Mouse (Mus musculus) T-helper 17 cell (primary cell): ENCODE data around the gene Tob1.

ENCODE experiments used
- in situ Hi-C, 2 experiments: fragments of 300-600 bp; cut with MboI, MseI; formaldehyde crosslinking; loops; 1 replicate in 1 of 2; 2 replicates in 1 of 2; pipeline ENCODE4 v1.15.1; 2025; ENCODE audit warnings: high pct_unique_total_duplicates in 2 of 2

The Tob1 gene

DNA sequence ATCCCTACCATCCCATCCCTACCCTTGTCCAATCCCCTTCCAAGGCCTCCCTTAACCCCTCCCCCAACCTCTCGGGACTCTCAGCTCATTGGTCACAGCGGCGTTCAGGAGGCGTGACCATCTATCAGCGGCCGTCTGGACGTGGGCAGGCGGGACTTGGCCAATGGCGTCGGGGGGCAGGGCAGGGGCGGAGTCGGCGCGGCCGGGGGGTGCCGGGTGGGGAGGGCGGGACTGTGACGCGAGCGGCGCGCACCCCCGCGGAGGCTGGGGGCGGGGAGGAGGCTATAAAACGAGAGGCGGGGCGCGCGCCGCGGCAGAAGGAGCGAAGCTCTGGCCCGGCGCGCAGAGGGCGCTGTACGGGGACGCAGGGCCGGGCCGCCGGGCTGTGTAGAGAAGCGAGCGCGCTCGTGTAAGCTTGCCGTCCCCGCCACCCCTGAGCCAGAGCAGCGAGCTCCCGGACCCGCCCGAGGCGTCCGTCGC lies at the start of gene Tob1:
Gene Tob1, plus strand, starts transcription at position 331 of the 480 bp plus-strand sequence.
- in situ Hi-C loops = no loop called here

GRCm38 (mm10) chr11:94161867-94162581 lies 49.2 kb upstream of the Tob1 start:
- in situ Hi-C loops = no loop called here

GRCm38 (mm10) chr11:94163005-94163767 lies 48.1 kb upstream of the Tob1 start:
- in situ Hi-C loops = no loop called here

- in situ Hi-C loops = no loop called here
Measured at GRCm38 (mm10) chr11:94165745-94166144, 45.5 kb upstream of the Tob1 start.

DNA sequence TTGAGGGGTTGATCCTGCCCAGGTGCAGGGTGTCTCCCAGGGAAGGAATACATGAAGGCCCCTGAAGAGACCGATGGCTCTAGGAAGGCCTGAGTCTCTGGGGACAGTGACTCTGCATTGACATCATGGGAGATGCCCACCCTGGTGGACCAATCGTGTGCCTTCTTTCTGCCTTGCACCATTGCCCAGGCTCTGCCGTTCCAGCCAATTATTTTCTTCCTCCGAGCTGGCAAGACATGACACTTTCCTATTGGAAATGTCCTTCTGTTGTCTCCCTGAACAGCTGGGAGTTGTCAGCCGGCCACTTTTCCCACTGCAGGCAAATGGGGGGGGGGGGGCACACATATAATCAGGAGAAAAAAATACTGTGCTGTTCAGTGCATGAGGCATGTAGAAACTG lies 43.0 kb upstream of the Tob1 start:
- in situ Hi-C loops = no loop called here

GRCm38 (mm10) chr11:94169596-94169995 lies 41.7 kb upstream of the Tob1 start:
- in situ Hi-C loops = no loop called here

DNA sequence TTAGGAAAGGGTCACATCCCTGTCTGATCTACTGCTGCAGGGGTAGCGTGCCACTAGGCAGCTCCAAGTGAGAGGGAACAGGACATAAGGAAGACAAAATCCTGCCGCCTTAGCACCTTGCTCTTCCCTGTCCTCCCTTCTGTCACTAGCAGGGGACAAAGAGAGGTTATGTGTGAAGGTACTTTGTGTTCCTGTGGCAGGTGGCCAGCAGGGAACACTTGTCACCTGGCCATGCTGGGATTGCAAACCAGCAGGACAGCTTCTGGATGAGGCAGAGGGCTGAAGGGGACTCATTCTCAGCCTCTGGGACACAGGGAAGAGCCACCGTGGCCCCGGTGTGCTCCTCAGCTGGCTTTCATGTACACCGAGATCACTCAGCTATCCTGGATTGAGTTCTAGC lies 39.6 kb upstream of the Tob1 start:
- in situ Hi-C loops = loop anchor here in 1 of 2 experiments (5.0 kb wide), 1 partner anchor 34 kb away; no protein-coding TSS in a partner anchor

DNA sequence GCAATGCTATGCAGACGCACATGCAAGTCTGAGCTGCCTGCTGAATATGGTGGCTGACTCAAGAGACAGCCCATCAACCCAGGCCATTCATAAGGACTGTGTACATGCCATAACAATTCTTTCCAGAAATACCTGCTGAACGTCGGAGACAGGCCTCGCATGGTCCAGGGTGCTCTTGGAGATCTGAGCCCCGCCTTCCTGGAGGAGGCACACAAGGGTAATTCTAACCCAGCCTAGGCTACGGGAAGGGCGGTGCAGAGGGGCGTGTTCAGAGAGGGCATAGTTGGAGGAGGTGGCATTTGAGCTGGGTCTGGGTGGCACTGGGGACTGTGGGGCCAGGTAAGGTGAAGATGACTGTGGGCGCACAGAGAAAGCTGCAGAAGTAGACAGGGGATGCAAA lies 39.1 kb upstream of the Tob1 start:
- in situ Hi-C loops = loop anchor here in 1 of 2 experiments (5.0 kb wide), 1 partner anchor 35 kb away; no protein-coding TSS in a partner anchor

GRCm38 (mm10) chr11:94173726-94174146 lies 37.5 kb upstream of the Tob1 start:
- in situ Hi-C loops = loop anchor here in 1 of 2 experiments (5.0 kb wide), 1 partner anchor 36 kb away; no protein-coding TSS in a partner anchor

- in situ Hi-C loops = no loop called here
Measured at GRCm38 (mm10) chr11:94175288-94175687, 36.0 kb upstream of the Tob1 start.

- in situ Hi-C loops = no loop called here
Measured at GRCm38 (mm10) chr11:94175694-94176093, 35.6 kb upstream of the Tob1 start.

DNA sequence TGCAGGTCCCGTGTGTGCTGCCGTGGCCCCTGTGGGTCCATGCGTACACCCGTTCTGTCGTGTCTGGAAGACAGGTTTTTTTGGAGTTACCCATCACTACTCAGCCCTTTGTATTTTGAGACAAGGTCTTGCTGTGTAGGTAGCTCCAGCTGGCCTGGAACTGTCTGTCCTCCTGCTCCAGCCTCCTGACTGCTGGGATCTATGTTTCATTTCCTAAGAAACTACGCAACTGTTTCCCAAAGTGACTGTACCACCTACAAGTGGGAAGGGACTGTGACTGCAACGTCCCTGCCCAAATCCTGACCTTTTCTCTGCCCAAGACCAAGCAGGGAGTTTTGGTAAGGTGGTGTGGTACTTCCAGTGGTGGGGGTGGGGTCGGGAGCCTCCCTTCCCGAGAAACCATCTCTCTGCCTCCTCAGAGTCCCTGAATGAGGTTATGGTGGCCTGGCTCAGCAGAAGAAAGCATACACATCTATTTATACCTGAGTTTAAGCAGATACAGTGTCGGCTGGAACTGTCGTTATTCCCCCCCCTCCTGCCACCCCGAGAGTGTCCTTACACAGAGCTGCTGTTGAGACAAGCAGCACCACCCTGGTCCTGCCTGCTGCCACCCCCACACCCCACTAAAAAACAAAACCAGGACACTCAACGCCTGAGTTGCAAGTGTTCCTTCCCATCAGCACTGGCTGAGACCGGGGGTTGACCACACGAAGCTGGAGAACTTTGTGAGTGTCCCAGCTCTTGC lies 33.2 kb upstream of the Tob1 start:
- in situ Hi-C loops = no loop called here

DNA sequence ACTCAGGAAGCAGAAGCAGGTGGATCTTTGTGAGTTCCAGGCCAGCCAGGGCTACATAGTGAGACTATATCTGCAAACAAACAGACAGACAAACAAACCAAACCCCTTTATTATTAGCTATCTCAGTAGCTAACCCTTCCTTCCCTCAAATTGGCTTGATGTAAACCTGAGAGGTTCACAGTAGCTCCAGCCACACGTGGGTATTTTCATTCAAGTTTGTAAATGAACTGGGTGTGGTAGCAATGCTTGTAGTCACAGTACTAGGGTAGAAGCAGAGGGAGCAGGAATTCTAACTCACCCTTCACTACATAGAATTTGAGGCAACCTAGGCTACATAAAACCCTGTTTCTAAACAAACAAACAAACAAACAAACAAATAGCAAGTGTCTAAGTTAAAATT lies 31.5 kb upstream of the Tob1 start:
- in situ Hi-C loops = no loop called here

DNA sequence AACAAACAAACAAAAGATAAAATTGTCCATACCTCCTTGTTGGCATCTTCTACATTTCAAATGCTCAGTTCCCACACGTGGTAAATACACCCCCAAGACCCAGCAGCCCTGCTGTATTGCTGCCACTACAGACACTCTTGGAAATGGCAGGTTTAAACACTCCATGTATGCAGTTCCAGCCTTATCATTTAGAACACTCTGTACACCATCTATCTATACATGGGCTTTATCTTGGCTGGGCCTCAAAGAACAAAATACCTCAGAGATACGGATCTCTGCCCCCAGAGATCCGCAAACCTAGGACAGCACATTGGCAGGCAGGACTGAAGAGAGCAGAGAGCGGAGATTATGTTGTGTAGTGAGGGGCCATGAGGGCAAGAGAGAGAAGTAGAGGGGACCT lies 31.1 kb upstream of the Tob1 start:
- in situ Hi-C loops = no loop called here

- in situ Hi-C loops = no loop called here
Measured at GRCm38 (mm10) chr11:94181694-94182093, 29.6 kb upstream of the Tob1 start.

GRCm38 (mm10) chr11:94182711-94183110 lies 28.5 kb upstream of the Tob1 start:
- in situ Hi-C loops = no loop called here

DNA sequence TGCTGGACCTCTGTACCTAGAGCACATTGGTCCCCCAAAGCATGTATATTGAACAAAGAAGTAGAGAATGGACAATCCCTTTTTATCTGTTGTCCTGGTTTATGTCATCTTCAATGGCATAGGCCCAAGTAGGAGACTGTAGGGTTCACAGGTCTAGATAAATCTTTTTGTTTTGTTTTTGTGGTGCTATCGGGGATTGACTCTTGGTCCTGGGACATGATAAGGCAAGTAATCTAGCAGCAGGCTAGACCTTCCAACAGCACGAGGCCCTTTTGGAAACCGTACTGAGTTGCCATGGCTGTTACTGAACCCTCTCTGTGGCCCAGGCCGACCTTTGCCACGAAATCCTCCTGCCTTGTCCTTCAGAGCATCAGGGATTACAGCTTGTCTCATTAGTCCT lies 28.1 kb upstream of the Tob1 start:
- in situ Hi-C loops = no loop called here

DNA sequence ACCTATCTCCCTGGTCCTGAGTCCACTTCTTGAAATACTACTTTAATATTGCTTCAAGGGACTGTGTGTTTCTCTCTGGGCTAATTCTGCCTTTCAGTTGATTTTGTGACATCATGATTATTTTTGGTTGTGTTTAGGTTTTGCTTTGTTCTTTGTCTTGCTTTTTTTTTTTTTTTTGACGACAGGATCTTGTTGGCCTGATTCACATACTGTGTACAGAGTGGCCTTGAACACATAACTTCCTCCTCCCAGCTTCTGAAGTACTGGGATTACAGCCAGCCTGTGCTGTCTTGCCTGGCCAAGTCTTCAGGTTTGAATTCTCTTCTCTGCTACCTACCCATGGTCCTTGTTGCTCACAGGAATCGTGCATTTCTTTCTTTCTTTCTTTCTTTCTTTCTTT lies 27.6 kb upstream of the Tob1 start:
- in situ Hi-C loops = no loop called here

DNA sequence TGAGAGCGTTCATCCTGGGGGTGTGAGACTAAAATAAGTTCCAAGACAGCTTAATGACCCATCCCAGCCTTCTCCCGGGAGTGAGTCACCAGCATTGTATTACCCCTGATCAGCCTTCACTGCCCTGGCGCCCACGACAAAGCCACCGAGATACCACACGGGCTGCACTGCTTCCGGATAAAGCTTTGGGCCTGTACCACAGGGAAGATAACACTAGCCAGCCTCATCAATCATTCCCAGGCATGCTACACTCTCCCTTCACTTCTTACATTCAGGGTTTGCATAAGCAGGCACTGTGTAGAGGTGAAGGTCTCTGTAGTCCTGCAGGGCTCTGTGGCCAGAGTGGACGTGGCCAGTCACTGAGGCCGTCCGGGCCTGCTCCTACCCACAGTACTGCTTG lies 21.7 kb upstream of the Tob1 start:
- in situ Hi-C loops = no loop called here

DNA sequence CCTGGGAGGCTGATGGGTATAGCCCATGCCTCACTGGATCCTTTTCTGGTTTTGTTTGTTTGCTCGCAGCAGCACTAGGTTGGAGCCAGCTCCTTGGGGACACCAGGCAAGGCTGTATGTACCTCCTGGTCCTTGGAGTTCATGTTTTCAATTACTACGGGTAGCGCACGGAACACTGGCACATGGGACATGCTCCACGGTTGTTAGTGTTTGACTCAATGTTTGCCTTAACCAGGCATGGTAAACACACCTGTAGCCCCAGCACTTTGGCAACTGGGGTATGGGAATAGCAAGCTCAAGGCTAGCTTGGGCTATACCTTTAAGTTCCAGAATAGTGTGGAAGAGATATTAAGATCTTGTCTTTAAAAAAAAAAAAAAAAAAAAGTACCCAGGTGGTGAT lies 20.6 kb upstream of the Tob1 start:
- in situ Hi-C loops = no loop called here

GRCm38 (mm10) chr11:94193109-94193508 lies 18.1 kb upstream of the Tob1 start:
- in situ Hi-C loops = no loop called here

DNA sequence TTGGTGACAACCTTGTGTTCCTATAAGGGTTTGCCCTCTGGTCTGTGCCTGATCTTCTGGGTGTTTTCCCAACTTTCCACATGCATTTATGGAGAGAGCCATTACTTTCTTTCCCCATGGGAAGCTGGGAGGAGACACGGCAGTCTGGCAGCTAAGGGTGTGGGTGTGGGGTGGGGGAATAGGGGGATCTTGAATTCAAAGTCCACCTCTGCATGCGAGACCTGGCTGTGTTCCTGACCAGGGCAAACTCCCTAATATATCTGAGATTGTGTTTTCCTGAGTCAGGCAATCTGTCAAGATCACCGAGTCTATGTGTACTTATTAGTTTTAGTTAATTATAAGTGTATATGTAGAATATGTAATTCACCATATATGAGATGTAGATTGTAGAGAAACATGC lies 14.9 kb upstream of the Tob1 start:
- in situ Hi-C loops = no loop called here
